Mouse (Mus musculus): ENCODE measurements around the gene Esr2. TPM values are rescaled to one million over a fixed set of nuclear protein-coding genes. Genes with fewer than 3 reads are reported as not detected.
"Not testable (repeated sequence)": the region's sequence is repeated elsewhere in the genome, so short reads cannot be mapped to it uniquely, and the experiment has no call there.

Esr2 gene
- polyA plus RNA-seq, 1 experiment from 2014 or later = 0.28 TPM

DNA sequence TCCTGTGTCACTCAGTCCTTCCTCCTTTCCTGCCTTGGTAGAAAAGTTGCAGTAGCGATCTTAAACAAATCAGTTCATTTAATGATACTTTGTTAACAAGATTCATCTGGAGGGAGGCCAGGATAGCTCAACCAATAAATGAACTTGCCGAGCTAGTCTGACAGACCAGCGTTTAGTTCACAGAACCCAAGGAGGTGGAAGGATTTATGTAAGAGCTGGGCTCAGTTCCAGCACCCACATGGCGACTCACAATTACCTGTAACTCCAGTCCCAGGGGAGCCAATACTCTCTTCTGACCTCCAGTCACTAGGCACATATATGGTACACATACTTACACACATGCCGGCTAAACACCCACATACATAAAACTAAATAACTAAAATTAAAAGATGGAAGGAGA lies 2.0 kb upstream of the Esr2 start:
- Histone ChIP-seq H3K9ac (replicated peaks; ENCODE audit: low read depth, low read length) (no peak overlapping the region), H3K4me2 (ENCODE audit: low read length) (no peak overlapping the region), H3K36me3 (ENCODE audit: control insufficient read depth, insufficient read depth) (no peaks in the 10 kb centered on the region), H3K4me1 (replicated peaks; ENCODE audit: control insufficient read depth, insufficient read depth, low read length) (peaks cover 9% of the 10 kb centered on the region), H3K27ac (ENCODE audit: low read length) (no peak overlapping the region), H3K27me3 (replicated peaks; ENCODE audit: control insufficient read depth, insufficient read depth, low read length) (peaks cover 6% of the 10 kb centered on the region), H3K4me3 (replicated peaks; ENCODE audit: low read length) (no peak overlapping the region), H3K9me3 (ENCODE audit: control insufficient read depth, low read length) (no peaks in the 10 kb centered on the region)
- 41% methylated on average over 5 of the region's 5 CpGs for WGBS
- no peak for ATAC-seq

DNA sequence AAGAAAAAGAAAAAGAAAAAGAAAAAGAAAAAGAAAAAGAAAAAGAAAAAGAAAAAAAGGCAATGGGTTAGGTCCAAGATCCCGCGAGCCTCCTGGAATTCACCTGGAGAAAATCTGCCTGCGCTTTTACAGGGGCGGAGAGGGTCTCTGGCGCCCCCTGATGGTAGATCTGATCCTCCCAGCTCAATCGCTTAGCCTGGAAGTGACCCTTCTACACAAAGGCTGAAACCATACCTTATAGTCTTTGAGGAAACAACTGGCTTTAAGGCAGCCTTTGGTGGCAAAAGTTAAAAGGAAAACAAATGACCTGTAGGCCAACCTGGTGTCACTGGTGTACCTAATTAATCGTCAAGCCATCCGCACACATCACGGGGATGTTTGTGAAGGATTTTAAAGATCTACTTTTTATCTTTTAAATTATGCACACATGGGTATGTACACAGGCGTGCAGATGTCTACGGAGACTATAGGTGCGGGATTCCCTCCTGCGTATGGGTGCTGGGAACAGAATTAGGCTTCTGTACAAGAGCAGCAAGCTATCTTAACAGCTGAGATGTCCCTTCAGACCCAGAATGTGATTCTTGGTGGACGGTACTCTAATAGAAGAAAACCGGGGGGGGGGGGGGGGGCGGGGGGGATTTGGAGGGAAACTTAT lies 932 bp upstream of the Esr2 start:
- WGBS = 37% methylated on average over 16 of the region's 16 CpGs
- Histone ChIP-seq H3K4me2 (ENCODE audit: low read length) (peak overlapping the region; percentile 99), H3K4me1 (replicated peaks; ENCODE audit: control insufficient read depth, insufficient read depth, low read length) (peaks cover 9% of the 10 kb centered on the region), H3K27me3 (replicated peaks; ENCODE audit: control insufficient read depth, insufficient read depth, low read length) (peaks cover 6% of the 10 kb centered on the region), H3K4me3 (replicated peaks; ENCODE audit: low read length) (no peak overlapping the region; the same call in 1 of the 2 replicates), H3K9me3 (ENCODE audit: control insufficient read depth, low read length) (no peaks in the 10 kb centered on the region), H3K36me3 (ENCODE audit: control insufficient read depth, insufficient read depth) (no peaks in the 10 kb centered on the region), H3K9ac (replicated peaks; ENCODE audit: low read depth, low read length) (no peak overlapping the region), H3K27ac (ENCODE audit: low read length) (no peak overlapping the region)
- 0 out of 2 replicates have a peak, but pooled peaks have one; percentile 45 for ATAC-seq

DNA sequence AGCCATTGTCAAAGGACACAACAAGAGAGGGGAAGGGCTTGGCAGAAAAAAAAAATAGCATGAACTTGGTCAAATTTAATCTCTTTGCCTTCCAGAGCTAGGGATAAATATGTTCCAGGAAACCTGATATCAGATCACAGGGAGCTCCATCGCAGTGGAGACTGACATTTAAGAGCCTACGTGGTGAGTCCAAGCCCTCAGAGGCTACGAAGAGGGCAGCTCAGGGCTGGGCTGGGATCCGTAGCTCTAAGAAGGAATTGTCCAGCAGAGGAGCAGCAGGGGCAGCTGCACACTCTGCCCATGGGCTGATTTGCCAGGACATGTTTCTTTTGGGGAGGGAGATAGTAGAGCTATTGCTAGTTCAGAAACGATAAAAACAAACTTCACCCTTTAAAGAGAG lies 11.4 kb downstream of the Esr2 start:
- Histone ChIP-seq H3K9ac (replicated peaks; ENCODE audit: low read depth, low read length) (no peak overlapping the region), H3K36me3 (ENCODE audit: control insufficient read depth, insufficient read depth) (no peaks in the 10 kb centered on the region), H3K4me3 (replicated peaks; ENCODE audit: low read length) (no peak overlapping the region), H3K27me3 (replicated peaks; ENCODE audit: control insufficient read depth, insufficient read depth, low read length) (no peaks in the 10 kb centered on the region), H3K4me2 (ENCODE audit: low read length) (no peak overlapping the region), H3K27ac (ENCODE audit: low read length) (no peak overlapping the region), H3K9me3 (ENCODE audit: control insufficient read depth, low read length) (no peaks in the 10 kb centered on the region), H3K4me1 (replicated peaks; ENCODE audit: control insufficient read depth, insufficient read depth, low read length) (no peaks in the 10 kb centered on the region)
- no peak for ATAC-seq
- 68% methylated on average over 5 of the region's 5 CpGs for WGBS

DNA sequence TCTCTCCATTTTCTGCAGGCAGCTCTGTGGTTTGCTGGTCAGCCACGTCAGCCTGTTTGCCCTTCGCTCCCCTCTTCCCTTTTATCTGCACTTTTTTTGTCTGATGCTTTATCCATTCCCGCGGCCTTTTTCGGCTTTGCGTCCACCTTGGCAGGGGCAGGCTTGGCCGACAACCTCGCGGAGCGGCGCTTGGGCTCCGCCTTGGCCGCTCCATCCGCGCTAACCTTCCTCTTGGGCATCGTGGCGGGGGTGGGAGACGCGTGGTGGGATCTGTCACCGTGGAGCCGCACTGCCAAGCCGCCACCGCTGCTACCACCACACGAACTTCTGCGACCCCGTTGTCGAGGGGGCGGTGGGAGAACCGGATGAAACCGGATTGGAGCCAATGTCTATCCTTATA lies 24.7 kb downstream of the Esr2 start:
- 6% methylated on average over 30 of the region's 30 CpGs for WGBS
- Histone ChIP-seq H3K9ac (replicated peaks; ENCODE audit: low read depth, low read length) (peak overlapping the region; percentile 36; the same call in 1 of the 2 replicates), H3K4me2 (ENCODE audit: low read length) (peak overlapping the region; percentile 48), H3K4me3 (replicated peaks; ENCODE audit: low read length) (peak overlapping the region; percentile 31)
- not testable (repeated sequence) for H3K27ac ChIP-seq (ENCODE audit: low read length); H3K9me3 ChIP-seq (ENCODE audit: control insufficient read depth, low read length); H3K4me1 ChIP-seq (replicated peaks; ENCODE audit: control insufficient read depth, insufficient read depth, low read length); H3K36me3 ChIP-seq (ENCODE audit: control insufficient read depth, insufficient read depth); H3K27me3 ChIP-seq (replicated peaks; ENCODE audit: control insufficient read depth, insufficient read depth, low read length); ATAC-seq

GRCm38 (mm10) chr12:76136701-76137100 lies 40.4 kb downstream of the Esr2 start:
- Histone ChIP-seq H3K36me3 (ENCODE audit: control insufficient read depth, insufficient read depth) (no peaks in the 10 kb centered on the region), H3K27me3 (replicated peaks; ENCODE audit: control insufficient read depth, insufficient read depth, low read length) (no peaks in the 10 kb centered on the region), H3K4me2 (ENCODE audit: low read length) (no peak overlapping the region), H3K4me1 (replicated peaks; ENCODE audit: control insufficient read depth, insufficient read depth, low read length) (peaks cover 9% of the 10 kb centered on the region), H3K9me3 (ENCODE audit: control insufficient read depth, low read length) (no peaks in the 10 kb centered on the region), H3K27ac (ENCODE audit: low read length) (no peak overlapping the region), H3K4me3 (replicated peaks; ENCODE audit: low read length) (no peak overlapping the region), H3K9ac (replicated peaks; ENCODE audit: low read depth, low read length) (no peak overlapping the region)
- WGBS = 11% methylated on average over 6 of the region's 6 CpGs
- ATAC-seq = 0 out of 2 replicates have a peak, but pooled peaks have one; percentile 23

DNA sequence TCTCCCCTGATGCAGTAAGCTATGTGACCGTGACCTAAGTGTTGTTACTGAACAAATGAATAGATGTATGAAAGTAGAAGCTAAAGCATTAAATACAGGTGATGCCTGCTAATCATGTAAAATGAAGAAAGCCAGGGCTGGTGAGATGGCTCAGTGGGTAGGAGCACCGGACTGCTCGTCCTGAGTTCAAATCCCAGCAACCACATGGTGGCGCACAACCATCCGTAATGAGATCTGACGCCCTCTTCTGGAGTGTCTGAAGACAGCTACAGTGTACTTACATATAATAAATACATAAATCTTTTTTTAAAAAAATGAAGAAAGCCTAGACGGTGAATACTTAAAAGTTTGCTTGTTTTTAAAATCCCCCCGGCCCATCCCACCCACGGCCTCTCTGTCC lies 44.0 kb downstream of the Esr2 start:
- not testable (repeated sequence) for ATAC-seq; H3K9me3 ChIP-seq (ENCODE audit: control insufficient read depth, low read length); H3K9ac ChIP-seq (replicated peaks; ENCODE audit: low read depth, low read length); H3K4me1 ChIP-seq (replicated peaks; ENCODE audit: control insufficient read depth, insufficient read depth, low read length); H3K4me2 ChIP-seq (ENCODE audit: low read length); H3K27me3 ChIP-seq (replicated peaks; ENCODE audit: control insufficient read depth, insufficient read depth, low read length); H3K27ac ChIP-seq (ENCODE audit: low read length); H3K36me3 ChIP-seq (ENCODE audit: control insufficient read depth, insufficient read depth); H3K4me3 ChIP-seq (replicated peaks; ENCODE audit: low read length)
- WGBS = 86% methylated on average over 9 of the region's 9 CpGs

GRCm38 (mm10) chr12:76132591-76132990 lies 44.5 kb downstream of the Esr2 start:
- Histone ChIP-seq H3K9ac (replicated peaks; ENCODE audit: low read depth, low read length) (no peak overlapping the region), H3K4me3 (replicated peaks; ENCODE audit: low read length) (no peak overlapping the region), H3K27ac (ENCODE audit: low read length) (no peak overlapping the region), H3K9me3 (ENCODE audit: control insufficient read depth, low read length) (no peaks in the 10 kb centered on the region), H3K4me2 (ENCODE audit: low read length) (no peak overlapping the region), H3K36me3 (ENCODE audit: control insufficient read depth, insufficient read depth) (no peaks in the 10 kb centered on the region), H3K27me3 (replicated peaks; ENCODE audit: control insufficient read depth, insufficient read depth, low read length) (no peaks in the 10 kb centered on the region), H3K4me1 (replicated peaks; ENCODE audit: control insufficient read depth, insufficient read depth, low read length) (peaks cover 9% of the 10 kb centered on the region)
- ATAC-seq = no peak
- 83% methylated on average over 4 of the region's 4 CpGs for WGBS

DNA sequence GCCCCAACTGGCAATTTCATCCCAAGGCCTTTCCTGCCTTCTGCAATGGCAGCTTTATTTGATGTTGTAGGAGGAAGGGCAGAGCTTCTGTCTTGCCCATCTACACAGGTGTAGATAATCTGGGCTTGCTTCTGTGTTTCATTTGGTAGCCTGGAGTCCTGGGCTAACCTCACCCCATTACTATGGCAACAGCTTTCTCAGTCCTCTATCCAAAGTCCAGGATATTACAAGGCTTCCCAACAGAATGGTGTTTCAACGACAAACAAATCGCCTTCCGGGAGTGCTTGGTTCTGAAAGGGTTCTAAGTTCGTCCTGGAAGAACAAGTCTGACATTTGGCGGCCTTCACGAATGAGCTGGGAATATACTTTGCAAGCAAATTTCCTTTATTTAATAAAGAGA lies 46.2 kb downstream of the Esr2 start:
- Histone ChIP-seq H3K4me3 (replicated peaks; ENCODE audit: low read length) (no peak overlapping the region), H3K4me1 (replicated peaks; ENCODE audit: control insufficient read depth, insufficient read depth, low read length) (no peaks in the 10 kb centered on the region), H3K36me3 (ENCODE audit: control insufficient read depth, insufficient read depth) (no peaks in the 10 kb centered on the region), H3K27me3 (replicated peaks; ENCODE audit: control insufficient read depth, insufficient read depth, low read length) (no peaks in the 10 kb centered on the region), H3K9ac (replicated peaks; ENCODE audit: low read depth, low read length) (no peak overlapping the region), H3K4me2 (ENCODE audit: low read length) (no peak overlapping the region), H3K9me3 (ENCODE audit: control insufficient read depth, low read length) (no peaks in the 10 kb centered on the region), H3K27ac (ENCODE audit: low read length) (no peak overlapping the region)
- no peak for ATAC-seq
- WGBS = 86% methylated on average over 6 of the region's 6 CpGs

DNA sequence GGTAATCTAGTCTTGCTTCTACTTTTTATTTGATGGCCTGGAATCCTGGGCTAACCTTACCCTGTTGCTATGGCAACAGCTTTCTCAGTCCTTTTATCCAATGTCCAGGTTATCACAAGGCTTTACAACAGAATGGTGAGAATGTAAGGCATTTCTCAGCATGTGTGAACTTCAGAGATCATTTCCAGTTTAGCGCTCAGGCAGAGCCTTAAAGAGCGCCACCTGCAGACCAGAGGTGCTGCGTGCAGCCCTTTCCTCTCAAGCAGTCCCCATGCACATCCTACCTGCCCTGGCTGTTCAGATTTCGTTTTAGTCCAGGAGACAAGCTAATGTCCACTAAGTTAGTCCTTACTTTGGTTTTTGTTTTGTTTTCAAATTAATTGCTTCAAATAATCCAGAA lies 46.8 kb downstream of the Esr2 start:
- H3K27ac ChIP-seq (ENCODE audit: low read length) = no peak overlapping the region
- H3K9me3 ChIP-seq (ENCODE audit: control insufficient read depth, low read length) = no peaks in the 10 kb centered on the region
- H3K27me3 ChIP-seq (replicated peaks; ENCODE audit: control insufficient read depth, insufficient read depth, low read length) = no peaks in the 10 kb centered on the region
- no peak overlapping the region for H3K9ac ChIP-seq (replicated peaks; ENCODE audit: low read depth, low read length)
- ATAC-seq = no peak
- 25% methylated on average over 4 of the region's 4 CpGs for WGBS
- H3K4me1 ChIP-seq (replicated peaks; ENCODE audit: control insufficient read depth, insufficient read depth, low read length) = no peaks in the 10 kb centered on the region
- H3K36me3 ChIP-seq (ENCODE audit: control insufficient read depth, insufficient read depth) = no peaks in the 10 kb centered on the region
- no peak overlapping the region for H3K4me2 ChIP-seq (ENCODE audit: low read length)
- no peak overlapping the region for H3K4me3 ChIP-seq (replicated peaks; ENCODE audit: low read length)

- no peaks in the 10 kb centered on the region for H3K4me1 ChIP-seq (replicated peaks; ENCODE audit: control insufficient read depth, insufficient read depth, low read length)
- H3K4me3 ChIP-seq (replicated peaks; ENCODE audit: low read length) = no peak overlapping the region
- no peak for ATAC-seq
- H3K9ac ChIP-seq (replicated peaks; ENCODE audit: low read depth, low read length) = no peak overlapping the region
- WGBS = 76% methylated on average over 10 of the region's 10 CpGs
- H3K36me3 ChIP-seq (ENCODE audit: control insufficient read depth, insufficient read depth) = no peaks in the 10 kb centered on the region
- H3K27ac ChIP-seq (ENCODE audit: low read length) = no peak overlapping the region
- no peaks in the 10 kb centered on the region for H3K27me3 ChIP-seq (replicated peaks; ENCODE audit: control insufficient read depth, insufficient read depth, low read length)
- no peak overlapping the region for H3K4me2 ChIP-seq (ENCODE audit: low read length)
- H3K9me3 ChIP-seq (ENCODE audit: control insufficient read depth, low read length) = no peaks in the 10 kb centered on the region
These were observed 48.2 kb downstream of the Esr2 start for GRCm38 (mm10) chr12:76128831-76129230.
